Mouse (Mus musculus): ENCODE data around the gene Sh3pxd2a.
"Not testable (repeated sequence)": the region's sequence is repeated elsewhere in the genome, so short reads cannot be mapped to it uniquely, and the experiment has no call there.

Sh3pxd2a gene

GRCm38 (mm10) chr19:47406524-47406923 is 57.7 kb downstream of the Sh3pxd2a start:
- no peak for DNase-seq (ENCODE audit: low spot score)

- DNase-seq (ENCODE audit: low spot score), result no peak
Measured at GRCm38 (mm10) chr19:47405548-47405947, 58.7 kb downstream of the Sh3pxd2a start.

DNA sequence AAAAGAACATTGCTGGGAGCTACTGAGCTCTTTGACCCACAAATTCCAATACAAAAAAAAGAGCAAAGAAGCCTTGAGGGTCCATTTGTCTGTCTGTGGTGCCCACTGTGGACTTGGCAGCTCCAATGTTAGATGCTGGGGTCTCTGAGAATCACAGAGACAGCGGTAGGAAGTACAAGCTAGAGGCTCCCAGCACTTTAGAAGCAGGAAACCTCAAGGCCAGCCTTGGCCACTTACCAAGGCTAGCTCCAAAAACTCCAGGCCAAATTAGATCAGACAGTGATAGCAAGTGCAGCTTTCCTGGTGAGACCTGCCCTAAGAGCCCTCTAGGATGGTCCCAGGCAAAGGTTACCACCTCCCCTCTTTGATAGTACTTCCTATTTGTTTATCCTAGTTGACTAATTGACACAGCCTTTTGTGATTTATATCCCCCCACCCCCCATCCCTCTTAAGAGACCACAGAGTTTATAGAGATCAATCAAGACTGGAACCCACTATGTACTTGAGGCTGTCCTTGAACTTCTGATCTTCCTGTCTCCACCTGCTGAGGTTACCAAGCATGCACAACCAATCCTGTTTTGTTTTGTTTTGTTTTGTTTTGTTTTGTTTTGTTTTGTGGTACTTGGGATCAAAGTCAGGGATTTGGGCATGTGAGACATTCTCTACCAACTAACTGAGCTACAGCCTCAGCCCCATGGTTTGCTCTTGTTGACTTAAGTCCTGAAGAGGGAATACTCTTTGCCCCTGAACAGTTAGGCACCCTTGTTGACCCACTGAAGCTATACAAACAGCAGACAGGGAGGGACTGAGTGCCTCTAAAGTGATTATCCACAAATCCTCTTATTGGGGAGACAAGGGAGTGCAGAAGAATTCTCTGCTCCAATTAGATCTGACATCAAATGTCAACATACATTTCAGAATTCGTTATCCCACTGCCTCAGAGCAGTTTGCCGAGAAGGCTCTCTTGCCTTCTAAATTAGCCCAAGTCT is 60.5 kb downstream of the Sh3pxd2a start:
- no peak for DNase-seq (ENCODE audit: low spot score)

- DNase-seq (ENCODE audit: low spot score), result no peak
Measured at GRCm38 (mm10) chr19:47402976-47403375, 61.2 kb downstream of the Sh3pxd2a start.

DNA sequence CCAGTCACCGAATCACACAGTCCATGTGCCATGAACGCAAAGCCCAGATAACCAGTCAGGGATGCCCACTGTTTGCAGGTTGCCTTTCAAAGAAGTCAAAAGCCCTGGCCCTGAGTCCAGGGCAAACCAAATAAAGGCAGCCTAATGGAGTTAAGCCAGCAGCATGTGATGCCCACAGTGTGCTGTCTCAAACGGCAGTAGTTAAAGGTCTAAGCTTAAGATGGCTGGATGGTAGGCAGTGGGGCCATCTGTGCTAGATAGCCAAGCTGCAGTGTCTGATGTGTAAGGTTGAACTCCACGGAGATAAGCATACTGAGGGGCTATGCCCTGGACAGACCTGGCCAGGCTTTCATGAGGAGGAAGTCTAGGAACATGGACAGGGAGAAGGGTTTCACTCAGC is 61.7 kb downstream of the Sh3pxd2a start:
- DNase-seq (ENCODE audit: low spot score), result no peak

- DNase-seq (ENCODE audit: low spot score), result no peak
Measured at GRCm38 (mm10) chr19:47399709-47400108, 64.5 kb downstream of the Sh3pxd2a start.

GRCm38 (mm10) chr19:47399029-47399428 is 65.2 kb downstream of the Sh3pxd2a start:
- no peak for DNase-seq (ENCODE audit: low spot score)

DNA sequence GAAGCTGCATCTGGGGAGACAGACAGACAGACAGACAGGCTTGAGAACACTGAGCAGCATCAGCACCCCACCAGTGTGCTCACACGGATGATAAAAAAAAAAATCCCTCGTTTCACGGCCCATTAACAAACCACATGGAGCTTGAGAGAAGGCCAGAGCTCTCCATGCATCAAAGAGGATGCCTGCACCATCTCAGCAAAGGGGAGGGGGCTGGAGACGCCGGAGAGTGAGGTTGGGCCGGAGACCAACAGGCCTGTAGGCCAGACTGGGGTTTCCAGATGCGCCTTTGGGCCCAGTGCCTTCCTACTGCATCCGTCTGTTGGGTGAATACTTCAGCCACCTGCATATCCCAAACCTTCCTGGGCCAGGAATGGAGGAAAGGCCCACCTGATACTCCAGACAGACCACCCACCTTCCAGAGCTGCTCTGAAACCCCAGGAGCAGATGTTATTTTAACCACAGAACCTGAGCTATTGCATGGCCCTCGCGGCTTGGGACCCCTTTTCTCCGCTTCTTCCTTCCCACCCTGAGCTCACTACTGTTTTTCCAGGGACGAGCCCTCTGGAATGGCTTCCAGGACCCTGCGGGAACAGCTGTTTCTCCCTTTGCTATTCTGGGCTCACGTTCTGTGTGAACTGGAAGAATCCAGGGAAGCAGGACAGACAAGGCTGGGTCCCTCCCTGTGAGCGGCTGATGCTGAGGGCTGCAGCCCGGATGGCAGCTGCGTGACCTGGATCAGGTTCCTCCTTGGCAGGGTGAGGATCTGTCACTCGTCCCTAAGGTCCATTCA is 66.1 kb downstream of the Sh3pxd2a start:
- DNase-seq (ENCODE audit: low spot score), result no peak

DNA sequence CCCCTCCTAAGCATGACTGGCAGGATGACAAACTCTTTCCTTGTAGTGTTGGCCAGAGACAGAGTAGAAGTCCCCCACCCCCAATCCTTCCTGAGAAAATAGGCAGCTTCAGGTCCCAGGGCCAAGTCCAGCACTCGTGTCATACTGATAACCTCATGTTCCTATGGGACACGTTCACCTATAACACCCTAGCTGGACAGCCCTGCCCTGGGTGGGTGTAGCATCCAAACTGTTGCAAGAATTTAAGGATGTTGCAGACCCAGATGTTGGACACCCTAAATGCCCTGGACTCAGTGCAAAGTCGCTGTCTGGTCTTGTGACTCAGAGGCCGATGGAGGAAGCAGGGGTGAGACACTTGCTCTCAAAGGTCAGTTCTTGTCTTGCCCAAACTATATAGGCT is 68.9 kb downstream of the Sh3pxd2a start:
- no peak for DNase-seq (ENCODE audit: low spot score)

DNA sequence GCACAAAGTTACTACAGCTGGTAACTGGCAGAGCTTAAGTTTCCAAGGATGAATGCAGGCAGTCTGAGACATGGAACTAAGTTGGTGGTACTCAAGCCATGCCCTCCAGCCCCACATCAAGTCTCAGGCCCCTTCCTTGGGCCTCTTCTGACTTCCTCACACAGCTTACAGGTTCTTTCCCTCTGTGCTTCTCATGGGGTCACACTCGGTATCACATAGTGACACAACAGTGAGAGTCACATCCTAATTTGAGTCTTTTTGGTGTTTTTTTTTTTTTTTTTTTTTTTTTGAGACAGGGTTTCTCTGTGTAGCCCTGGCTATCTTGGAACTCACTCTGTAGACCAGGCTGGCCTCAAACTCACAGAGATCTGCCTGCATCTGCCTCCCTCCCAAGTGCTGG is 69.4 kb downstream of the Sh3pxd2a start:
- DNase-seq (ENCODE audit: low spot score), result not testable (repeated sequence)

- no peak for DNase-seq (ENCODE audit: low spot score)
Measured at GRCm38 (mm10) chr19:47390878-47391277, 73.3 kb downstream of the Sh3pxd2a start.

GRCm38 (mm10) chr19:47387887-47388286 is 76.3 kb downstream of the Sh3pxd2a start:
- no peak for DNase-seq (ENCODE audit: low spot score)

- DNase-seq (ENCODE audit: low spot score), result no peak
Measured at GRCm38 (mm10) chr19:47387395-47387794, 76.8 kb downstream of the Sh3pxd2a start.

GRCm38 (mm10) chr19:47385971-47386370 is 78.2 kb downstream of the Sh3pxd2a start:
- DNase-seq (ENCODE audit: low spot score), result no peak

DNA sequence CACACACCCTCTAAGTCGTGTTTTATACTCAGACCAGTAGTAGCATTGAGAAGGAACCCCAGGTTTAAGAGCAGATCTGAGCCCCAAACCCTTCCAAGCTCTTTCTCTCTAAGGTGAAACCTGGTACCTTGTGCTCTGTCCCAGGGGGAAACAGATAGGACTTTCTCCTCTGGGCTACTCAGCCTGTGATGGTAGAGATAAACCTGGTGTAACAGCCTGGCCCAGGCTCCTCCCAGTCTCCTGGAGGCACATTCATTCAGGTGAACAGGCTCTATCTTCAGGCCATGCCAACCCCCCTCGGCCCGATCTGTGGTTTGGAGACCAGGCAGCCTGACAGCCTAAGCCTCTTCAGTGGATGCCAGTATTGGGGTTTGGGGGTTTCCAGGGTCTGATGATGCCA is 79.6 kb downstream of the Sh3pxd2a start:
- DNase-seq (ENCODE audit: low spot score), result no peak

- no peak for DNase-seq (ENCODE audit: low spot score)
Measured at GRCm38 (mm10) chr19:47384036-47384435, 80.2 kb downstream of the Sh3pxd2a start.

DNA sequence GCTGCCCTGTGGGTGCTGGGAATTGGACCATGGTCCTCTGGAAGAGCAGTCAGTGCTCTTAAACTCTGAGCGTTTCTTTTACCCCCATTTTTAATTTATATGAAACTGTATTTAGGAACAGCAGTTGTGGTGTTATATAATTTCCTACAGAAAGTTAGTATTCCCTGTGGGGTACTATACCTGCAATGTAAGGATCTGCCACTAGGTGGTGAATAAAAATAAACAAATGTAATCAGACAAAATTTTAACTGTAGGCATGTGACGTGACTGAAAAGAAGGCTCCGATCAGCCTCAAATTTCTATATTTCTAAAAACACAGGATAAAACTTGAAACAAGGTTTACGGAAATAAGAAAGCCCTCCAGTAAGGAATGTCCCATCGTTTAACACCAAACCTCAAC is 81.9 kb downstream of the Sh3pxd2a start:
- no peak for DNase-seq (ENCODE audit: low spot score)

DNA sequence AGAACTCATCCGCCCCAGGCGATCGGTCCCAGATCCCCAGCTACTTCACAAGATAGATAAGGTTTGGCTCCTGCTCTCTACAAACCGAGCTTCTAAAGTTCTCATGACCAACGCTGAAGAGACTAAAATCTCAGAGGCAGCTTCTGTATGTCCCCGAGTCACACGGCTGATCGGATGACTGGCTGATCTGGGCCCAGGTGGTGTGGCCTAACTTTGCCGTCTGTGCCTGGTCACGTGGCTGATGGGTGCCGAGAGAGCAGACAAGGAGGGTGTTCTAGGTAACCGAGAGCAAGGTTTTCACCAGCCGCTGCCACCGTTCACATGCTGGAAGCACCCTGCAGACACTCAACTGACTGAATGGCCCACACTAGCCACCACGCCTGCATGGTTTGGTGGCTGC is 83.2 kb downstream of the Sh3pxd2a start:
- DNase-seq (ENCODE audit: low spot score), result no peak

GRCm38 (mm10) chr19:47379141-47379540 is 85.1 kb downstream of the Sh3pxd2a start:
- DNase-seq (ENCODE audit: low spot score), result no peak

- DNase-seq (ENCODE audit: low spot score), result no peak
Measured at GRCm38 (mm10) chr19:47374916-47375573, 89.2 kb downstream of the Sh3pxd2a start.

GRCm38 (mm10) chr19:47374440-47374839 is 89.8 kb downstream of the Sh3pxd2a start:
- DNase-seq (ENCODE audit: low spot score), result peak; percentile 51

GRCm38 (mm10) chr19:47372044-47372443 is 92.2 kb downstream of the Sh3pxd2a start:
- no peak for DNase-seq (ENCODE audit: low spot score)
